Mouse (Mus musculus): ENCODE results near the gene Abcb11.

- TF ChIP-seq CTCF (IDR thresholded peaks at IDR 0.05; ENCODE audit: control insufficient read depth, insufficient read depth, low read length) (no peak), POLR2A (IDR thresholded peaks at IDR 0.05; ENCODE audit: borderline replicate concordance, control insufficient read depth, low read depth, low read length) (no peak)
Measured at GRCm38 (mm10) chr2:69247081-69247480, 95.3 kb downstream of the Abcb11 start.

All from bone marrow, adult 2 months (tissue).